Mouse (Mus musculus) ES-E14 (cell line): ENCODE measurements at regions not wholly inside any gene's neighbourhood (a gene's known extent, or its start where the extent isn't known, plus 50 kb on each side); places are given as distances from the start of the nearest gene placed in this dataset.

Experiments
- HCFC1 ChIP-seq: IDR thresholded peaks from 2 replicates; pipeline ENCODE4 v1.6.1; 2012; ENCODE audit warnings: low read length, inconsistent platforms, borderline replicate concordance; ENCODE audit not compliant: insufficient read depth
- MAFK ChIP-seq: IDR thresholded peaks from 2 replicates; pipeline ENCODE4 v1.6.1; 2014; ENCODE audit warnings: mild to moderate bottlenecking, low read depth, low read length, inconsistent platforms; ENCODE audit not compliant: insufficient read depth

- no peak for TF ChIP-seq HCFC1
- no peak for TF ChIP-seq MAFK
Observed at GRCm38 (mm10) chr6:51075026-51075425, 357.4 kb upstream of the Nfe2l3 start.
